Mouse (Mus musculus): ENCODE measurements around the gene Large2.

Large2 gene

DNA sequence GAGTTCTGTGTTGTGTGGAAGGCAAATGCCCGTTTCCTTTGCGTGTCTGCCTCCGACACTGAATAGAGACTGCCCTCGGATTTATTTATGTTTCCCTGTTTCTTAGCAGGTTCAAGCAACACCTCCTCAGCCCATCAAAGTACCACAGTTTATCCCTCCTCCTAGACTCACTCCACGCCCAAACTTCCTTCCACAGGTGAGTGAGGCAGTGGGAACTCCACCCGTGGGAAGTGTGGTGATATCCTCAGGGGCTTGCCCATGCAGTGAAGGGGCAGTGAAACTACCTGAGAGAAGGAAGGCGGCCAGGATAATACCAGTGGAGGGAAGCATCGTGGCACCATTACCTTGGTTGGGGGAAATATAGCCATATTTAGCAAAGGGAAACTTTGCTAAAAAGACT lies 46.5 kb downstream of the Large2 start:
- DNase-seq (ENCODE audit: low spot score), result no peak

DNA sequence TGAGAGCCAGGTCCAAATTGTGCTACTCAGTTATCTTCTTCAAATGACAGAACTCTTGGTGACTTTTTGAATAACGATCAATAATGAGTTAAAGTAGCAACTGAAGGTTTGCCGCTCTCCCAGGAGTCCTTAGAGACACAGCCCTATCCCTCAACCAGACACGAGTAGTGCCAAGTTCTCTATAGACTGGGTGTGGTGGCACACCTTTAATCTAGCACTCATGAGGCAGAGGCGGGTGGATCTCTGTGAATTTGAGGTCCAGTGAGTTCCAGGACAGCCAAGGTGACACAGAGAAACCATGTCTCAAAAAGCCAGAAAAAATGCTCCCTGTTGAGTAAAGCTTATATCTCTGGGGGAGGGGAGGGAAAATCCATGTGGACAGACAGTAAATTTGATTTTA lies 47.1 kb downstream of the Large2 start:
- DNase-seq (ENCODE audit: low spot score), result no peak

DNA sequence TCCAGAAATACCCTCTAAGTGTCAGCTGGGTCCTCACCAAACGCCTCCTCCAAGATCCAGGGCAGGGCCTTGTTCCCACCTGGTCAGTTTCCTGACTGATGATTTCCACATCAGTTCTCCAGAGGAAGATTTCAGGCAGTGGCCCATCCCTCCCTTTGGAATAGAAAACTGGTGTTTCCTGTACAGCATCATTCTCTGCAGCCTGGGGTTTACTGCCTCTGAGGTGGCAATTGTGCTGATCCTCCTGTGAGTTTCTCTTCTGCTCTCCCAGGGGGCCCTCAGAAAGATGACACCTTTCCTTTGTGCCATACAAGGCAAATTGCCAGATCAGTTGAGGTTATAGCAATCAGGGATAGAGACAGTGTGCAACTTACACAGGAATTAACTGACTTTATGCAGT lies 48.4 kb downstream of the Large2 start:
- no peak for DNase-seq (ENCODE audit: low spot score)

DNA sequence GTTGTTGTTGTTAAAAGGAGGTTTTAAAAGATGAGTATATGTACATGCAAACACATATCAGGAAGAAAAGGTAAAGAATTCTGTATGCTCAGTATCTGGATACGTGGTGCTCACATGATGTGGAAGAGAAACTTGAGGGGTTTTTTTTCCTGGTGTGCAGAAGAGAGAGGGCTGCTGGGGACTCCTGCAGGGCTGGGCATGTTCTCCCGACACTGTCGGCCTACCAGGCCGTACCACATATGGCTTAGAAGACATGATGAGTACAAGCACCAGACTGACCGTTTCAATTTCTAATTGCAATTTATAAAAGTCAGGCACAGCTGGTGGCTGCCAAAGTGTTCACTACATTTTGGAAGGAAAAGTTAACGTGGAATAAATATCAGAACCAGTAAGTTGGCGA lies 49.0 kb downstream of the Large2 start:
- no peak for DNase-seq (ENCODE audit: low spot score)

DNA sequence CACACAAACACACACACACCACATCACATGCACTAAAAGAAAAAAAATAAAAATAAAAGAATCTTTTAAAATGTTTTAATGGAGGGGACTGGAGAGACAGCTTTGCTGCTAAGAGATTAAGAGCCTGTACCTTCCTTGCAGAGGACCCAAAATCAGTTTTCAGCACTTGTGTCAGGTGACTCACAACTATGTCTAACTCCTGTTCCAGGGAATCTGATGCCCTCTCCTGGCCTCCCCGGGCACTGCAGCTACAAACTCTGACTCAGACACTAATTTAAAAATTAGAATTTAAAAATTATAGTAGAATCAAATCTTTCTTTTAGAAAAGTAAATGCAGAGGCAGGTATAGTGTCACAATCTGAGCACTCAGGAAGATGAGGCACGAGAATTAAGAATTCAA lies 52.0 kb downstream of the Large2 start:
- DNase-seq (ENCODE audit: low spot score), result no peak

DNA sequence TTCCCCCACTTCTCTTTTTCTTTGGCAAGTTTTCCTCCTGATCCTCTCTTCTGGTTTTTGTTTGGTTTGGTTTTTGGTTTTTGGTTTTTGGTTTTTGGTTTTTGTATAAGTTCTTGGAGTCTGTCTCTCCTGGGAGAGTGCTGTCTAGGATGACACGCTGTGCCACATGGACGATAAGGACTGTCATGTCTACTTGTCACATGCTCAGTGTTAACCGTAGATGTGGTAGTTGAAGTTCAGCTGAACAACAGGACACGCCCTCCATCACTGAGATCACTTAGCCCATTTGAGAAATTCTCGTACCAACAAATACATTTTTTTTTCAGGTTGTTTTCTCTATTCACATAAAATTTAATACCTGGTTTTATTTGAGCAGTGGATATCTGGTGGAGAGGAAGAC lies 57.4 kb downstream of the Large2 start:
- DNase-seq (ENCODE audit: low spot score), result no peak

DNA sequence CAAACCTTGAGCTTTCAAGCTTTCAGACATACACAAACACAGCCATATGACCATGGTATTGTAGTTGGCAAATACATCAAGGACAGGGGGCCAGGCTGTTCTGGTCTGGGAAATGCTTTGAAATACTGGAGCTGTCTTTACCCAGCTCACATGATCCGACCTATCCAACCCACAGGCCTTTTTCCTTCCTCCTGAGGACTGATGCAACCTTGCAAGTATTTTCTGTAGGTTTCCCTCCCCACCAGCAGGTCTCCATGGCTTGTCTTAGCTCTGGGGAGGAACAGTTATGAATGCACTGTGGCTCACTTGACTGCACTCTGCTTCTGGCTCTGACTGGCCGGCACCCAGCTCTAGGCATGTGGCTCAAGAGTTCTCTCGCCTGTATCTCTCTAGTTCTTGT lies 58.0 kb downstream of the Large2 start:
- no peak for DNase-seq (ENCODE audit: low spot score)
